Mouse (Mus musculus) lung, postnatal 0 days (tissue): Measurements from ENCODE around the gene Speg.

Experiments
- CTCF ChIP-seq: IDR thresholded peaks from 2 replicates; pipeline ENCODE4 v1.5.1; 2016; ENCODE audit warnings: antibody characterized with exemption, mild to moderate bottlenecking
- EP300 ChIP-seq: IDR thresholded peaks from 2 replicates; pipeline ENCODE4 v1.6.1; 2016; ENCODE audit warnings: antibody characterized with exemption, mild to moderate bottlenecking, control low read depth

DNA sequence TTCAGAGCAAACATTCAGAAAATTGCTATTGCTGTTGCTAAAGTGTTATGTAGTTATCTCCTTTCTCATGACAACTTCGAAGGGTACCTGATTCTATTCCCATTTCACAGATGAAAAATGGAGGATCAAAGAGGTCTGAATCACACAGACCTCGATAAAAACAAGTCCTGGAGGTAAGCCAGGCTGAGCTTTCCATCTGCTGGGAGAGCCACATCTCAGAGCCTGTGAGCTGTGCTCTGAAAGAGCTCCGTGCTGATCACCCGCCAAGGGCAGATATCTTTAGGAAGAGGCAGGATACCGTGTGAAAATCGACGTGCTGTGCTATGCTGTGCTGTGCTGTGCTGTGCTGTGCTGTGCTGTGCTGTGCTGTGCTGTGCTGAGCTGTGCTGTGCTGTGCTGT is 85.2 kb downstream of the Speg start:
- no peak for TF ChIP-seq CTCF
- no peak for TF ChIP-seq EP300
